Mouse (Mus musculus): ENCODE data around the gene Zbtb9. TPM values are rescaled to one million over a fixed set of nuclear protein-coding genes. Genes with fewer than 3 reads are reported as not detected.
A peak's percentile ranks its signal among the peaks of the same experiment; 100 is the strongest.

Gene Zbtb9
- polyA plus RNA-seq, 1 experiment from 2014 or later = 18.5 TPM

DNA sequence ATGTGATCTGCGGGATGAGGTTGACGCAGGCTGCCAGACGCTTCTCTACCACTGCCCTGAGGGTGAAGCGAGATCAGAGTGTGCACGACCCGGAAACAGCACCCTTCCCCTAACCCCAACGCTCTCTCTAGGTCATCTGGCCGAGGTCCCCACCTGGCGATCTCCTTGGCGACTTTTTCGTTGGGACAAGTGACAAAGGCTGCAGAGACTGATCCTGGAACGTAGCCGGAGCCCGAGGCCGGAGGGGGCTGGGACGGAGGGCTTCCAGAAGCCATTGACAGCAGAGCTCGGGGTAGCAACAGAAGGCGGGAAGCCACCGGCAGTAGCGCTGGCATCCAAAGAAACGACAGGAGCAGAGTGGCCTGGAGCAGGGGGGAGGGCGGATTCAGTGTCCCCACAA, 34.2 kb upstream of the Zbtb9 start:
- no peaks in the 10 kb centered on the region for H3K9me3 ChIP-seq
- peaks cover 33% of the 10 kb centered on the region for H3K36me3 ChIP-seq
- H3K9ac ChIP-seq (replicated peaks) = peak overlapping the region; percentile 66
- peak overlapping the region; percentile 86 for H3K27ac ChIP-seq (replicated peaks)
- H3K27me3 ChIP-seq = no peaks in the 10 kb centered on the region
- H3K4me3 ChIP-seq = peak overlapping the region; percentile 69
- peaks cover 58% of the 10 kb centered on the region for H3K4me1 ChIP-seq
- under 1% methylated on average over 22 of the region's 22 CpGs for WGBS
- peak overlapping the region; percentile 98 for H3K4me2 ChIP-seq (replicated peaks)
- ATAC-seq (ENCODE audit: low FRiP score, low read depth) = no peak

DNA sequence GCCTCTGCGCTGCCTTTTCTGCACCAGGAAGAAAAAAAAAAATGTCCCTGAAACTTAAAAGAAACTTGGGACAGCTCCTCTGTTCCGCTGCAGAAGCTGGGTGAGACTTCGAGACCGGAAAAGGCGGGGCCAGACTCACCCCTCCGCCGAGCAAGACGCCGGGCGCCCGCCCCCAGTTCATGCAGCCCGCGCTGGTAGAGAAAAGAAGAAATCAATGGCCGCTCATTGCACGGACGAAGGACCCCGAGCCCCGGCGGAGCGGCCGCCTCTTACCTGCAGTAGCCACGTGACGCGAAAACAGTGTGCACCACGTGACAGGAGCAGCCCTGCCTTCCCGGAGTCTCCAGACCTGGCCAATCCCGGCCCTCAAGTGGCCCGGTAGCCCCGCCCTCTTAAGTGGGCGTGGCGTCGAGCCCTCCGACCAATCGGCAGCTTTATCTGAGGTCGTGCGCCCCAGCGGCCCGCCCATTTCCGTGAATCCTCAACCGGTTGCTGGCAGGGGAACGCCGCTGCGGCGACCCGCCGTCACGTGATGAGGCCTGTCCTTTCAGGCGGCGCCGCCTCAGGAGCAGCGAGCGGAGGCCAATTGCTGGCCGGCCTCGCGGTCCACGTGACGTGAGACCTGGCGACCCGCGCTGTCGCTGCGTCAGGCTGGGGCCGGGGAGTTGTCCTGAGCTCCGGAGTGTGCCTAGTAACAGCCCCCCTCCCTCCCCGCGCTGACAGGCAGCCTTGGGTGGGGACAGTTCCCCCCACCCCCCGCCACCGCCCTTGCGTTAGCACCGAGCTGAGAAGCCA, 33.6 kb upstream of the Zbtb9 start, which contains the start of gene Cuta:
Gene Cuta (minus strand): TSS at position 392 of the 795 bp plus-strand sequence.
- Histone ChIP-seq H3K9me3 (no peaks in the 10 kb centered on the region), H3K4me2 (replicated peaks) (peak within 1 kb of the TSS; percentile 98), H3K36me3 (peaks cover 32% of the 10 kb centered on the region), H3K27ac (replicated peaks) (peak within 1 kb of the TSS; percentile 97), H3K9ac (replicated peaks) (peak within 1 kb of the TSS; percentile 76), H3K4me1 (peaks cover 55% of the 10 kb centered on the region), H3K4me3 (peak within 1 kb of the TSS; percentile 69), H3K27me3 (no peaks in the 10 kb centered on the region)
- ATAC-seq (ENCODE audit: low FRiP score, low read depth) = peak; percentile 95
- WGBS = under 1% methylated on average over 70 of the region's 70 CpGs

DNA sequence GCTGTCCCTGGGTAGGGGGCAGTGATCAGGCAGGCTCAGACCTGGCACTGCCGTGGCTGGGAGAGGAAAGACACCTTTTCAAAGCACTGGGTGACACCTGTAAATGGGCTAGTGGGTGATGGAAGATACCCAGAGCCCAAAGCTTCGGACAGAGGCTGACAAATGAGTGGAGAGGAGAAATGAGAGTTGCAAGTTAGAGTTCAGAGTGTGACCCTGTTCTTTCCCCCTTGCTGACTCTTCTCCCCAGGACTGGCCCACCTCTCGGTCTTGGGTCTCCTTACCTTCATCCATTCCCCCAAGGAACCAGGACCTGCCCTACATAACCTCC, 33.0 kb upstream of the Zbtb9 start:
- H3K4me2 ChIP-seq (replicated peaks) = peak overlapping the region; percentile 98
- no peaks in the 10 kb centered on the region for H3K27me3 ChIP-seq
- peak overlapping the region; percentile 76 for H3K9ac ChIP-seq (replicated peaks)
- peaks cover 27% of the 10 kb centered on the region for H3K36me3 ChIP-seq
- peak overlapping the region; percentile 69 for H3K4me3 ChIP-seq
- peak; percentile 3; the same call in 1 of the 2 replicates for ATAC-seq (ENCODE audit: low FRiP score, low read depth)
- H3K9me3 ChIP-seq = no peaks in the 10 kb centered on the region
- 0% methylated on average over 3 of the region's 3 CpGs for WGBS
- peaks cover 55% of the 10 kb centered on the region for H3K4me1 ChIP-seq
- peak overlapping the region; percentile 97 for H3K27ac ChIP-seq (replicated peaks)

GRCm38 (mm10) chr17:26941031-26941789, 31.8 kb upstream of the Zbtb9 start, which contains the start of gene Syngap1:
TSS of gene Syngap1 (plus strand) at chr17:26941253.
- no peak for ATAC-seq (ENCODE audit: low FRiP score, low read depth)
- Histone ChIP-seq H3K9me3 (no peaks in the 10 kb centered on the region), H3K4me2 (replicated peaks) (peak within 1 kb of the TSS; percentile 98), H3K27me3 (no peaks in the 10 kb centered on the region), H3K4me3 (peak within 1 kb of the TSS; percentile 69), H3K27ac (replicated peaks) (peak within 1 kb of the TSS; percentile 97), H3K9ac (replicated peaks) (peak within 1 kb of the TSS; percentile 86), H3K4me1 (peaks cover 65% of the 10 kb centered on the region), H3K36me3 (peaks cover 14% of the 10 kb centered on the region)
- WGBS = 3% methylated on average over 22 of the region's 24 CpGs

GRCm38 (mm10) chr17:26941841-26942570, 31.0 kb upstream of the Zbtb9 start:
- Histone ChIP-seq H3K27me3 (no peaks in the 10 kb centered on the region), H3K9ac (replicated peaks) (peak overlapping the region; percentile 86), H3K4me2 (replicated peaks) (peak overlapping the region; percentile 98), H3K9me3 (no peaks in the 10 kb centered on the region), H3K4me3 (peak overlapping the region; percentile 60), H3K4me1 (peaks cover 72% of the 10 kb centered on the region), H3K27ac (replicated peaks) (peak overlapping the region; percentile 97), H3K36me3 (peaks cover 6% of the 10 kb centered on the region)
- WGBS = 9% methylated on average over 4 of the region's 4 CpGs
- no peak for ATAC-seq (ENCODE audit: low FRiP score, low read depth)

- no peaks in the 10 kb centered on the region for H3K9me3 ChIP-seq
- H3K9ac ChIP-seq (replicated peaks) = peak overlapping the region; percentile 72
- no peaks in the 10 kb centered on the region for H3K27me3 ChIP-seq
- 23% methylated on average over 13 of the region's 13 CpGs for WGBS
- ATAC-seq (ENCODE audit: low FRiP score, low read depth) = no peak
- H3K27ac ChIP-seq (replicated peaks) = peak overlapping the region; percentile 71
- no peaks in the 10 kb centered on the region for H3K36me3 ChIP-seq
- H3K4me1 ChIP-seq = peaks cover 75% of the 10 kb centered on the region
- peak overlapping the region; percentile 74 for H3K4me2 ChIP-seq (replicated peaks)
- H3K4me3 ChIP-seq = peak overlapping the region; percentile 40
Measured at GRCm38 (mm10) chr17:26945824-26946495, 27.0 kb upstream of the Zbtb9 start.

DNA sequence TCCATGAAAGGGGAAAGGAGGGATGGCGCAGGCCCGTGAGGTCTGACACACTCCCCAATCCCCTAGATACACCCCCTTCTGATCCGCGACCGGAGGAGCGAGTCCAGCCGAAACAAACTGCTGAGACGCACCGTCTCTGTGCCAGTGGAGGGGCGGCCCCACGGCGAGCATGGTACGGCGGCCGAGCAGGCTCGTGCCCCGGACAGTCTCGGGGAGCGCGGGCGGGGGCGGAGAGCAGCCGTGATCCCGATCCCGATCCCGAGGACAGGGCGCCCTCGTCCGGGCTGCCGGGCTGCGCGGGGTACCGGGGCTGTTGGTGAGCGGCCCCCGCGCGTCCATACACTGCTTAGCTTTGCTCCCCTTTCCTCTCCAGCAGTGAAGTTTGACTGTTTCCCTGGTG, 26.4 kb upstream of the Zbtb9 start:
- H3K4me1 ChIP-seq = peaks cover 76% of the 10 kb centered on the region
- H3K4me2 ChIP-seq (replicated peaks) = peak overlapping the region; percentile 74
- ATAC-seq (ENCODE audit: low FRiP score, low read depth) = 0 out of 2 replicates have a peak, but pooled peaks have one; percentile 14
- H3K27ac ChIP-seq (replicated peaks) = peak overlapping the region; percentile 71
- no peaks in the 10 kb centered on the region for H3K9me3 ChIP-seq
- H3K9ac ChIP-seq (replicated peaks) = peak overlapping the region; percentile 72
- no peaks in the 10 kb centered on the region for H3K27me3 ChIP-seq
- 2% methylated on average over 27 of the region's 37 CpGs for WGBS
- peak overlapping the region; percentile 40 for H3K4me3 ChIP-seq
- no peaks in the 10 kb centered on the region for H3K36me3 ChIP-seq

- peak overlapping the region; percentile 74 for H3K4me2 ChIP-seq (replicated peaks)
- H3K4me1 ChIP-seq = peaks cover 77% of the 10 kb centered on the region
- H3K36me3 ChIP-seq = no peaks in the 10 kb centered on the region
- H3K9me3 ChIP-seq = no peaks in the 10 kb centered on the region
- H3K27ac ChIP-seq (replicated peaks) = peak overlapping the region; percentile 71
- H3K27me3 ChIP-seq = no peaks in the 10 kb centered on the region
- 22% methylated on average over 12 of the region's 12 CpGs for WGBS
- peak overlapping the region; percentile 72 for H3K9ac ChIP-seq (replicated peaks)
- no peak for ATAC-seq (ENCODE audit: low FRiP score, low read depth)
- H3K4me3 ChIP-seq = peak overlapping the region; percentile 40
Measured at GRCm38 (mm10) chr17:26947231-26948100, 25.5 kb upstream of the Zbtb9 start.

- under 1% methylated on average over 44 of the region's 87 CpGs for WGBS
- Histone ChIP-seq H3K4me3 (peak overlapping the region; percentile 88), H3K36me3 (no peaks in the 10 kb centered on the region), H3K9ac (replicated peaks) (peak overlapping the region; percentile 97), H3K4me2 (replicated peaks) (peak overlapping the region; percentile 100), H3K9me3 (no peaks in the 10 kb centered on the region), H3K4me1 (peaks cover 78% of the 10 kb centered on the region), H3K27ac (replicated peaks) (peak overlapping the region; percentile 94), H3K27me3 (no peaks in the 10 kb centered on the region)
- ATAC-seq (ENCODE audit: low FRiP score, low read depth) = no peak
Measured at GRCm38 (mm10) chr17:26948316-26949050, 24.5 kb upstream of the Zbtb9 start.

DNA sequence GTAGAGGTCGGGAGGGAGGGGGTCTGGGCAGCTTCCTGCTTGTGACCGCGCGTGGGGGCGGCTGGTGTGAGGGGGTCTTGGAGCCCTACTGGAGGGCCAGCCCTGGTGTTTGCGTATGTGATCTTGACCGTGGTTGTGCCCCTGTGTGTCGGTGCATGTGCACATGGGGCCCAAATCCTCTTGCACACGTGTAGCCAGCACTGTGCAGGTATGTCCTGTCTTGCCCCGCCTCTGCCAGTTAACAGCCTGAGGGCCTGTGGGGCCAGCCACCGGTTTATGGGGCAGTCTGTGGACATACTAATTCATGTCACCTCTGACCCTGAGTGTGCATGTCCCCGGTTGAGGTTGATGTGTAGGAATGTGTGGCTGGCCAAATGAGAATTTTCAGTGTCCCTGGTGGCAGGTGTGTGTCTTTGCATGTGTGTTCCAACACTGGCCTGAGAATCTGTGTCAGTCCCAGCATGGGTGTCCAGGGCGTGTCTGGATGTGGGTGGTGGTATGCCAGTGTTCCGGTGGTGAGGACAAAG, 23.9 kb upstream of the Zbtb9 start:
- Histone ChIP-seq H3K4me1 (peaks cover 84% of the 10 kb centered on the region), H3K36me3 (no peaks in the 10 kb centered on the region), H3K27ac (replicated peaks) (peak overlapping the region; percentile 94), H3K4me2 (replicated peaks) (peak overlapping the region; percentile 100), H3K9ac (replicated peaks) (peak overlapping the region; percentile 97), H3K27me3 (no peaks in the 10 kb centered on the region), H3K9me3 (no peaks in the 10 kb centered on the region), H3K4me3 (peak overlapping the region; percentile 88)
- ATAC-seq (ENCODE audit: low FRiP score, low read depth) = no peak
- WGBS = 9% methylated on average over 13 of the region's 14 CpGs

All from midbrain, embryonic 12.5 days (tissue).